9 mouse cellular contexts compared by ENCODE assay signal in genomic region chr15:27797480-27798155, GRCm38 (mm10).
DNase-seq lines count a peak whose midpoint lies in the region; ATAC-seq and TF ChIP-seq lines count a peak whose summit lies in the region.
"Had no signal": no experiment of that assay in that cellular context is flagged by ENCODE, and none has a peak within 500 bp of the region (broad histone marks: within the 10 kb centered on the region; RNA-seq: fewer than 3 reads in every experiment).

No protein-coding gene starts in this region.

- TF ChIP-seq CTCF in left cerebral cortex, adult 2 months (IDR thresholded peaks at IDR 0.05) = no peak

- ATAC-seq in hindbrain, embryonic 15.5 days (ENCODE audit: low FRiP score, low read depth) = no peak
- peak; percentile 22; the same call in 1 of the 2 replicates for ATAC-seq in neural tube, embryonic 14.5 days (ENCODE audit: low read depth)

- H3K4me3 ChIP-seq in left cerebral cortex, adult 2 months = no peak overlapping the region
- H3K4me3 ChIP-seq in forebrain, embryonic 10.5 days = no peak overlapping the region
- H3K4me3 ChIP-seq in hindbrain, embryonic 15.5 days = no peak overlapping the region
- H3K4me3 ChIP-seq in neural tube, embryonic 14.5 days (ENCODE audit: low read depth, low read length) = no peak overlapping the region

- intact Hi-C loops in left cerebral cortex, adult 2 months (cut with DNase I) = no loop called here

- 72% methylated on average over 20 of the region's 20 CpGs for WGBS in forebrain, embryonic 10.5 days
- WGBS in hindbrain, embryonic 15.5 days = 47% methylated on average over 20 of the region's 20 CpGs
- 54% methylated on average over 20 of the region's 20 CpGs for WGBS in neural tube, embryonic 14.5 days

- DNase-seq in left cerebral cortex, adult 2 months (ENCODE audit: extremely low spot score in 1 of 2, low spot score in 2 of 2) = no peak
- no peak for DNase-seq in left cerebral cortex, adult 9 months (ENCODE audit: low spot score in 2 of 2)
- DNase-seq in forebrain, embryonic 10.5 days (ENCODE audit: extremely low spot score, low spot score) = no peak
- no peak for DNase-seq in MN1 (ENCODE audit: low spot score)
- no peak for DNase-seq in Muller cell, postnatal 12 days (ENCODE audit: inconsistent ontology term)
- DNase-seq: thymus, postnatal 25 days had no signal

- H3K27me3 ChIP-seq in forebrain, embryonic 10.5 days (ENCODE audit: poor library complexity, severe bottlenecking) = no peaks in the 10 kb centered on the region
- no peaks in the 10 kb centered on the region for H3K27me3 ChIP-seq in hindbrain, embryonic 15.5 days
- H3K27me3 ChIP-seq in neural tube, embryonic 14.5 days (ENCODE audit: control insufficient read depth, insufficient read depth, low read length) = no peaks in the 10 kb centered on the region

- peak overlapping the region; percentile 77 for H3K27ac ChIP-seq in left cerebral cortex, adult 2 months
- H3K27ac ChIP-seq in forebrain, embryonic 10.5 days = peak overlapping the region; percentile 80
- H3K27ac ChIP-seq in hindbrain, embryonic 15.5 days (replicated peaks) = peak overlapping the region; percentile 53
- peak overlapping the region; percentile 70 for H3K27ac ChIP-seq in neural tube, embryonic 14.5 days (ENCODE audit: low read depth, low read length)
- H3K27ac ChIP-seq: macrophage had no signal

- no peaks in the 10 kb centered on the region for H3K9me3 ChIP-seq in forebrain, embryonic 10.5 days
- H3K9me3 ChIP-seq in hindbrain, embryonic 15.5 days = no peaks in the 10 kb centered on the region
- H3K9me3 ChIP-seq in neural tube, embryonic 14.5 days (ENCODE audit: control insufficient read depth, low read length) = no peaks in the 10 kb centered on the region

- H3K9ac ChIP-seq in hindbrain, embryonic 15.5 days = no peak overlapping the region
- H3K9ac ChIP-seq in neural tube, embryonic 14.5 days (replicated peaks; ENCODE audit: low read depth, low read length) = no peak overlapping the region

- no peak overlapping the region for H3K4me2 ChIP-seq in hindbrain, embryonic 15.5 days
- H3K4me2 ChIP-seq in neural tube, embryonic 14.5 days (ENCODE audit: low read depth, low read length) = no peak overlapping the region

- peaks cover 63% of the 10 kb centered on the region for H3K36me3 ChIP-seq in forebrain, embryonic 10.5 days (replicated peaks)
- 0 out of 2 replicates have a peak, but pooled peaks cover 12% of the 10 kb centered on the region for H3K36me3 ChIP-seq in hindbrain, embryonic 15.5 days
- H3K36me3 ChIP-seq in neural tube, embryonic 14.5 days (ENCODE audit: control insufficient read depth, insufficient read depth, low read length) = peaks cover 10% of the 10 kb centered on the region; the same call in 1 of the 2 replicates

- H3K4me1 ChIP-seq in forebrain, embryonic 10.5 days = peaks cover 77% of the 10 kb centered on the region
- H3K4me1 ChIP-seq in hindbrain, embryonic 15.5 days (replicated peaks) = peaks cover 54% of the 10 kb centered on the region
- peaks cover 10% of the 10 kb centered on the region for H3K4me1 ChIP-seq in neural tube, embryonic 14.5 days (ENCODE audit: control insufficient read depth, insufficient read depth, low read length)
